Mouse (Mus musculus) olfactory bulb, adult 2 months (tissue): ENCODE measurements around the gene Haghl.

ENCODE experiments used
- CTCF ChIP-seq: fragments of 200-500 bp; IDR thresholded peaks from 2 replicates; pipeline ENCODE4 v1.5.1; 2012; ENCODE audit warnings: low read depth, mild to moderate bottlenecking, low read length, moderate library complexity; ENCODE audit not compliant: insufficient read depth
- POLR2A ChIP-seq: fragments of 200-500 bp; IDR thresholded peaks from 2 replicates; pipeline ENCODE4 v1.6.1; 2012; ENCODE audit warnings: mild to moderate bottlenecking, low read depth, low read length, moderate library complexity; ENCODE audit not compliant: insufficient read depth

DNA sequence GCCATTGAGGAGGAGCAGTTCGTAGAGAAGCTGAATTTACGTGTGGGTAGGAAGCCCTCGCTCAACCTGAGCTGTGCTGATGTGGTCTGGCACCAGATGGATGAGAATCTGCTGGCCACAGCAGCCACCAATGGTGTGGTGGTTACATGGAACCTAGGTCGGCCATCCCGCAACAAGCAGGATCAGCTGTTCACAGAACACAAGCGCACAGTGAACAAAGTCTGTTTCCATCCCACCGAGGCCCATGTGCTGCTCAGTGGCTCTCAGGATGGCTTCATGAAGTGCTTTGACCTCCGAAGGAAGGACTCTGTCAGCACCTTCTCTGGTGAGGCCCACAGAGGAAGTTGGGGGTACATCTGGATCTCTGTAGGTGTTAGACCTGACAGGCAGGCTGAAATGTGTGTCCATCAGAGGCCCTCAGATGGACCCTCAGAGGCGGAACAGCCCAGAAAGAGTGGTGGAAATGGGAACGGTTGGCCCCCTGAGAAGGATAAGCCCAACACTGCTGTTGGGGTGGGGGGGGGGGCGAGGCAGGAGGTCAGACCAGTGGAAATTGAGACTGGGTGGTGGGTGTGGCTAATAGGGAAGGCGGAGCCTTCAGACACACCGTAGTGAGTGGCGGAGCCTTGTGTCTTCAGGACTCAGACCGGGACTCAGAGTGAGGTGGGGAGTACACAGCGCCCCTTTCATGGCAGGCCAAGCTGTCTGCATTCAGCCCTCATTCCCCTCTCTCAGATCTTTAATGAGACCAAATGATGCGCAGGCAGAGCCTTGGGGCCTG, 39.1 kb upstream of the Haghl start:
- no peak for TF ChIP-seq CTCF
- TF ChIP-seq POLR2A = no peak
